15 mouse cellular contexts compared by ENCODE assay signal in genomic region chr9:40117287-40117659, GRCm38 (mm10). TPM values are rescaled to one million over a fixed set of nuclear protein-coding genes. Genes with fewer than 3 reads are reported as not detected.
DNase-seq lines count a peak whose midpoint lies in the region; ATAC-seq and TF ChIP-seq lines count a peak whose summit lies in the region.
"Had no signal": no experiment of that assay in that cellular context is flagged by ENCODE, and none has a peak within 500 bp of the region (broad histone marks: within the 10 kb centered on the region; RNA-seq: fewer than 3 reads in every experiment).

No protein-coding gene starts in this region.

- H3K4me3 ChIP-seq in megakaryocyte, embryonic 14.5 days (replicated peaks), result peak overlapping the region; percentile 17
- H3K4me3 ChIP-seq in stomach, postnatal 0 days (ENCODE audit: low read depth, low read length), result no peak overlapping the region
- H3K4me3 ChIP-seq: limb, embryonic 12.5 days had no signal

- WGBS in stomach, postnatal 0 days, result 55% methylated on average over 5 of the region's 5 CpGs

- ATAC-seq in megakaryocyte, adult 5-6 weeks (ENCODE audit: poor library complexity, severe bottlenecking), result no peak
- peak; percentile 35 for ATAC-seq in granulocyte monocyte progenitor cell, adult 5-6 weeks (replicated peaks; ENCODE audit: poor library complexity, severe bottlenecking)
- ATAC-seq in stomach, postnatal 0 days (ENCODE audit: low FRiP score, low TSS enrichment), result no peak
- ATAC-seq: CD4-positive, CD25-positive, alpha-beta regulatory T cell, adult 4 months; forebrain, postnatal 0 days had no signal

- peak; percentile 2 for DNase-seq in kidney, adult 9 months
- DNase-seq in kidney, adult 11 months, result no peak
- no peak for DNase-seq in stomach, postnatal 0 days (ENCODE audit: low spot score)
- DNase-seq in cerebellum, postnatal 10 days, result no peak
- DNase-seq: cerebellum, postnatal 14 days; forebrain, postnatal 0 days; thymus, postnatal 36 days had no signal

- no peak for TF ChIP-seq CTCF in stomach, postnatal 0 days (IDR thresholded peaks at IDR 0.05; ENCODE audit: low read depth)

- H3K27ac ChIP-seq in stomach, postnatal 0 days (replicated peaks), result no peak overlapping the region
- H3K27ac ChIP-seq: limb, embryonic 12.5 days had no signal

- H3K27me3 ChIP-seq in megakaryocyte, embryonic 14.5 days (replicated peaks), result no peaks in the 10 kb centered on the region
- H3K27me3 ChIP-seq in stomach, postnatal 0 days (ENCODE audit: control insufficient read depth, insufficient read depth, low read length), result no peaks in the 10 kb centered on the region
- H3K27me3 ChIP-seq: limb, embryonic 12.5 days had no signal

- H3K4me1 ChIP-seq in megakaryocyte, embryonic 14.5 days, result no peaks in the 10 kb centered on the region
- no peaks in the 10 kb centered on the region for H3K4me1 ChIP-seq in stomach, postnatal 0 days (replicated peaks; ENCODE audit: control insufficient read depth, insufficient read depth)
- H3K4me1 ChIP-seq: limb, embryonic 12.5 days had no signal

- no peaks in the 10 kb centered on the region for H3K9me3 ChIP-seq in megakaryocyte, embryonic 14.5 days
- no peaks in the 10 kb centered on the region for H3K9me3 ChIP-seq in stomach, postnatal 0 days (ENCODE audit: control insufficient read depth, low read length)
- H3K9me3 ChIP-seq: limb, embryonic 12.5 days had no signal

- H3K36me3 ChIP-seq in megakaryocyte, embryonic 14.5 days (replicated peaks; ENCODE audit: low read length), result no peaks in the 10 kb centered on the region
- H3K36me3 ChIP-seq in stomach, postnatal 0 days (ENCODE audit: control insufficient read depth, insufficient read depth, low read length), result no peaks in the 10 kb centered on the region
- H3K36me3 ChIP-seq: limb, embryonic 12.5 days had no signal

- H3K4me2 ChIP-seq in stomach, postnatal 0 days (replicated peaks; ENCODE audit: low read depth), result peak overlapping the region; percentile 20
- H3K4me2 ChIP-seq: limb, embryonic 12.5 days had no signal

- H3K9ac ChIP-seq in stomach, postnatal 0 days (ENCODE audit: low read length), result no peak overlapping the region
- H3K9ac ChIP-seq: forebrain, postnatal 0 days; limb, embryonic 12.5 days had no signal

- no peak for TF ChIP-seq EP300 in stomach, postnatal 0 days (optimal IDR thresholded peaks at IDR 0.05)

RNA-seq across cellular contexts. Expression of gene Olfr984, which starts 3.3 kb away (rescaled TPM):
- not detected in 2 replicates for polyA plus RNA-seq in megakaryocyte, embryonic 14.5 days (2012; ENCODE audit: insufficient read depth, low replicate concordance)
- not detected in 2 replicates for total RNA-seq in megakaryocyte, adult 5-6 weeks (2015)
- total RNA-seq in megakaryocyte, adult 5-6 weeks (2017), result 0.04 TPM in 1 of 2 replicates, not detected in the other
- not detected in 2 replicates for total RNA-seq in granulocyte monocyte progenitor cell, adult 5-6 weeks (2014; fragmentation: Nextera tagmentation)
- not detected in 2 replicates for total RNA-seq in granulocyte monocyte progenitor cell, adult 5-6 weeks (2017)
- polyA plus RNA-seq in stomach, postnatal 0 days (2015; fragmentation: Nextera tagmentation; extraction: Ambion mirVana), result not detected in 2 replicates
- total RNA-seq: forebrain, postnatal 0 days; heart, adult 18-20 months; layer of hippocampus, postnatal 25 days had no signal
- polyA plus RNA-seq: CD4-positive, CD25-positive, alpha-beta regulatory T cell, adult 4 months; forebrain, postnatal 0 days; hindbrain, embryonic 11.5 days had no signal

RNA-seq across cellular contexts. Expression of gene Olfr985, which starts 12.7 kb away (rescaled TPM):
- not detected in 2 replicates for polyA plus RNA-seq in megakaryocyte, embryonic 14.5 days (2012; ENCODE audit: insufficient read depth, low replicate concordance)
- total RNA-seq in megakaryocyte, adult 5-6 weeks (2015), result not detected in 2 replicates
- not detected in 2 replicates for total RNA-seq in megakaryocyte, adult 5-6 weeks (2017)
- not detected in 2 replicates for total RNA-seq in granulocyte monocyte progenitor cell, adult 5-6 weeks (2014; fragmentation: Nextera tagmentation)
- total RNA-seq in granulocyte monocyte progenitor cell, adult 5-6 weeks (2017), result not detected in 2 replicates
- not detected in 2 replicates for polyA plus RNA-seq in stomach, postnatal 0 days (2015; fragmentation: Nextera tagmentation; extraction: Ambion mirVana)
- total RNA-seq: forebrain, postnatal 0 days; heart, adult 18-20 months; layer of hippocampus, postnatal 25 days had no signal
- polyA plus RNA-seq: CD4-positive, CD25-positive, alpha-beta regulatory T cell, adult 4 months; forebrain, postnatal 0 days; hindbrain, embryonic 11.5 days; limb, embryonic 12.5 days had no signal

RNA-seq across cellular contexts. Expression of gene Olfr983, which starts 23.9 kb away (rescaled TPM):
- not detected in 2 replicates for polyA plus RNA-seq in megakaryocyte, embryonic 14.5 days (2012; ENCODE audit: insufficient read depth, low replicate concordance)
- not detected in 2 replicates for total RNA-seq in megakaryocyte, adult 5-6 weeks (2015)
- total RNA-seq in megakaryocyte, adult 5-6 weeks (2017), result not detected in 2 replicates
- not detected in 2 replicates for total RNA-seq in granulocyte monocyte progenitor cell, adult 5-6 weeks (2014; fragmentation: Nextera tagmentation)
- not detected in 2 replicates for total RNA-seq in granulocyte monocyte progenitor cell, adult 5-6 weeks (2017)
- not detected in 2 replicates for polyA plus RNA-seq in stomach, postnatal 0 days (2015; fragmentation: Nextera tagmentation; extraction: Ambion mirVana)
- total RNA-seq: forebrain, postnatal 0 days; heart, adult 18-20 months; layer of hippocampus, postnatal 25 days had no signal
- polyA plus RNA-seq: CD4-positive, CD25-positive, alpha-beta regulatory T cell, adult 4 months; forebrain, postnatal 0 days; hindbrain, embryonic 11.5 days; limb, embryonic 12.5 days had no signal

RNA-seq across cellular contexts. Expression of gene Tmem225, which starts 30.6 kb away (rescaled TPM):
- not detected in 2 replicates for polyA plus RNA-seq in megakaryocyte, embryonic 14.5 days (2012; ENCODE audit: insufficient read depth, low replicate concordance)
- total RNA-seq in megakaryocyte, adult 5-6 weeks (2015), result not detected in 2 replicates
- total RNA-seq in megakaryocyte, adult 5-6 weeks (2017), result not detected in 2 replicates
- not detected in 2 replicates for total RNA-seq in granulocyte monocyte progenitor cell, adult 5-6 weeks (2014; fragmentation: Nextera tagmentation)
- total RNA-seq in granulocyte monocyte progenitor cell, adult 5-6 weeks (2017), result not detected in 2 replicates
- polyA plus RNA-seq in stomach, postnatal 0 days (2015; fragmentation: Nextera tagmentation; extraction: Ambion mirVana), result not detected in 2 replicates
- total RNA-seq: forebrain, postnatal 0 days; heart, adult 18-20 months; layer of hippocampus, postnatal 25 days had no signal
- polyA plus RNA-seq: CD4-positive, CD25-positive, alpha-beta regulatory T cell, adult 4 months; forebrain, postnatal 0 days; hindbrain, embryonic 11.5 days; limb, embryonic 12.5 days had no signal

RNA-seq across cellular contexts. Expression of gene Olfr982, which starts 43.6 kb away (rescaled TPM):
- polyA plus RNA-seq in megakaryocyte, embryonic 14.5 days (2012; ENCODE audit: insufficient read depth, low replicate concordance), result not detected in 2 replicates
- total RNA-seq in megakaryocyte, adult 5-6 weeks (2015), result not detected in 2 replicates
- not detected in 2 replicates for total RNA-seq in megakaryocyte, adult 5-6 weeks (2017)
- not detected in 2 replicates for total RNA-seq in granulocyte monocyte progenitor cell, adult 5-6 weeks (2014; fragmentation: Nextera tagmentation)
- total RNA-seq in granulocyte monocyte progenitor cell, adult 5-6 weeks (2017), result not detected in 2 replicates
- not detected in 2 replicates for polyA plus RNA-seq in stomach, postnatal 0 days (2015; fragmentation: Nextera tagmentation; extraction: Ambion mirVana)
- total RNA-seq: forebrain, postnatal 0 days; heart, adult 18-20 months; layer of hippocampus, postnatal 25 days had no signal
- polyA plus RNA-seq: CD4-positive, CD25-positive, alpha-beta regulatory T cell, adult 4 months; forebrain, postnatal 0 days; hindbrain, embryonic 11.5 days; limb, embryonic 12.5 days had no signal
